Mouse (Mus musculus) lung, embryonic 14.5 days (tissue): ENCODE results near the gene Cdk12. TPM values are rescaled to one million over a fixed set of nuclear protein-coding genes. Genes with fewer than 3 reads are reported as not detected.
"Not testable (repeated sequence)": the region's sequence is repeated elsewhere in the genome, so short reads cannot be mapped to it uniquely, and the experiment has no call there.

Experiments used
- ATAC-seq: fragments of 200-750 bp; cut with Nextera tagmentation; 2 replicates; pipeline ENCODE4 v1.8.0; 2017; ENCODE audit warnings: mild to moderate bottlenecking, moderate TSS enrichment, moderate library complexity; ENCODE audit not compliant: insufficient read depth
- DNase-seq: peaks from one replicate; pipeline ENCODE4 v3.0.0-alpha.2; 2015
- H3K27ac ChIP-seq: fragments of 300-500 bp; sonication (generic); 2 replicates; pipeline ENCODE4 v1.5.1; 2014; ENCODE audit warnings: low read depth, mild to moderate bottlenecking, moderate library complexity
- H3K27me3 ChIP-seq: fragments of 300-500 bp; sonication (generic); 2 replicates; pipeline ENCODE4 v1.6.1; 2014; ENCODE audit warnings: low read length, control low read depth; ENCODE audit not compliant: insufficient read depth
- H3K36me3 ChIP-seq: fragments of 300-500 bp; sonication (generic); 2 replicates; pipeline ENCODE4 v1.6.1; 2014; ENCODE audit warnings: control low read depth; ENCODE audit not compliant: insufficient read depth
- H3K4me1 ChIP-seq: fragments of 300-500 bp; sonication (generic); 2 replicates; pipeline ENCODE4 v1.6.1; 2014; ENCODE audit warnings: antibody characterized with exemption, control low read depth; ENCODE audit not compliant: insufficient read depth
- H3K4me2 ChIP-seq: fragments of 300-500 bp; sonication (generic); 2 replicates; pipeline ENCODE4 v1.6.1; 2014; ENCODE audit warnings: mild to moderate bottlenecking
- H3K4me3 ChIP-seq: fragments of 300-500 bp; sonication (generic); 2 replicates; pipeline ENCODE4 v1.5.1; 2014; ENCODE audit warnings: low read depth, low read length
- H3K9ac ChIP-seq: fragments of 300-500 bp; sonication (generic); 2 replicates; pipeline ENCODE4 v1.6.1; 2014
- H3K9me3 ChIP-seq: fragments of 300-500 bp; sonication (generic); 2 replicates; pipeline ENCODE4 v1.6.1; 2016; ENCODE audit warnings: low read depth, low read length, control low read depth
- CTCF ChIP-seq: IDR thresholded peaks from 2 replicates; pipeline ENCODE4 v1.5.1; 2016; ENCODE audit warnings: antibody characterized with exemption, low read depth
- WGBS: fragments of 180-500 bp; shearing (Covaris S2); extraction: QIAGEN DNeasy Blood & Tissue Kit; methylation state at CpG from one replicate; pipeline ENCODE4 v1.1.7; 2014; 5-methylcytosine and 5-hydroxymethylcytosine counted together
- polyA plus RNA-seq: library from polyadenylated mRNA; unstranded; fragments of >200 nt; fragmentation: Nextera tagmentation; extraction: Ambion mirVana; gene quantifications from 2 replicates; pipeline ENCODE4 v1.2.1, GENCODE M21; 2014

Gene Cdk12
- polyA plus RNA-seq = 14.6 and 16.6 TPM in 2 replicates

DNA sequence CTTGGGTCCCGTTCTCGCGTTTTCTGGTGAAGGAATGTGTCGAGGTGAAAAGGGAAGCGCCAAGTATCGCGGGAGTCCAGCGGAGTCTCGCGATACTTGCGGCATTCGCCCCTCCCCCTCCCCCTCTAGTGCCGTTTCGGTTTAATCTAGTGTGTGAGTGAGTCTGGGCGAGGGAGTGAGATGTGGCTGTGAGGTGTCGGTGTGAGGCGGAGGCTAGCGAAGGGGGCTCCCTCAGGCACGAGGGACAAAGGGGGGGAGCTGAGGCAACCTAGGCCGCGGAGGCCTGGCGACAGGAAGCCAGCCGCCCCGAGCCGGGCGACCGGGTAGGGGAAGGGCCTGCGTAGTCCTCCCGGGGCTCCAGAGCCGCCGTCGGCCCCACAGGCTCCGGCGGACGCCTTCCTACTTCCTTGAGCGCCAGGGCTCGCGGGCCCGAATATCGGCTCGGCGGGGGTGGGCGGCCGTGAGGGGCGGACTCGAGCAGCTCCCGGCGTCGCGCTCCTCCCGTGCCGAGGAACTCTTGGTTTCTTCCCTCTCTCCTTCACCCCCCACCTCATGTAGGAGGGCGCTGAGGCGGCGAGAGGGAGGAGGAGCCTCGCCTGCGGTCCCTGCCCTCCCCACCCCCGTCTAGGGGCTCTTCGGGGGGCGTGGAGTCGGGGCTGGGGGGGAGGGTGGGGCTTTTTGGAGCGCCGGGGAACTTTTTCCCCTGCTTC is at the start of gene Cdk12:
Gene Cdk12 (plus strand): TSS at position 419 of the 710 bp plus-strand sequence.
- peaks cover 6% of the 10 kb centered on the region; the same call in 1 of the 2 replicates for H3K36me3 ChIP-seq
- under 1% methylated on average over 62 of the region's 63 CpGs for WGBS
- peak within 1 kb of the TSS; percentile 96 for H3K4me3 ChIP-seq
- peak within 1 kb of the TSS; percentile 99 for H3K9ac ChIP-seq
- no peaks in the 10 kb centered on the region; the same call in 1 of the 2 replicates for H3K4me1 ChIP-seq
- no peaks in the 10 kb centered on the region for H3K27me3 ChIP-seq
- H3K4me2 ChIP-seq = peak within 1 kb of the TSS; percentile 88
- peak within 1 kb of the TSS; percentile 100 for H3K27ac ChIP-seq
- TF ChIP-seq CTCF = no peak
- H3K9me3 ChIP-seq = no peaks in the 10 kb centered on the region
- peak; percentile 100 for DNase-seq
- ATAC-seq = peak; percentile 92

DNA sequence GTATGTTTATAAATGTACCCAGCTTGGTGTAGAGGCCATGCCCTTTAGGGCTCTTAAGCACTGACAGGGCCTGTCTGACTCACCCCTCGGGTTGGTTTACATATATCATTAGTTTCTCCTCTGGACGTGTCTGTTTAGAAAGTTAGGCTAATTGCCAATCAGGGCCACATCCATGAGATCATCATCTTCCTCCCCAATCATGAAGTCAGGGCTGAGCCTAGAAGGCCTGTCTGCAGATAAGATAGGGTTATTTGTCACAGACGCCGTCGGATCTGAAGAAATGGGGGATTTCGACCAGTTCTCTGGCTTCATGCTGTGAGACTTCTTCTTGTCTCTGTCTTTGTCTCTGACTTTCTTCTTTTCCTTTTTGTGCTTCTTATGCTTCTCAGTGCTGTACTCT is 47.8 kb upstream of the Cdk12 start:
- H3K27me3 ChIP-seq = no peaks in the 10 kb centered on the region
- DNase-seq (no peak), ATAC-seq (no peak)
- H3K27ac ChIP-seq = no peak overlapping the region
- H3K4me1 ChIP-seq = no peaks in the 10 kb centered on the region
- H3K4me2 ChIP-seq = no peak overlapping the region
- TF ChIP-seq CTCF = no peak
- H3K9ac ChIP-seq = no peak overlapping the region
- H3K36me3 ChIP-seq = peaks cover 47% of the 10 kb centered on the region
- H3K4me3 ChIP-seq = no peak overlapping the region
- no peaks in the 10 kb centered on the region for H3K9me3 ChIP-seq
- WGBS = 74% methylated on average over 6 of the region's 6 CpGs

DNA sequence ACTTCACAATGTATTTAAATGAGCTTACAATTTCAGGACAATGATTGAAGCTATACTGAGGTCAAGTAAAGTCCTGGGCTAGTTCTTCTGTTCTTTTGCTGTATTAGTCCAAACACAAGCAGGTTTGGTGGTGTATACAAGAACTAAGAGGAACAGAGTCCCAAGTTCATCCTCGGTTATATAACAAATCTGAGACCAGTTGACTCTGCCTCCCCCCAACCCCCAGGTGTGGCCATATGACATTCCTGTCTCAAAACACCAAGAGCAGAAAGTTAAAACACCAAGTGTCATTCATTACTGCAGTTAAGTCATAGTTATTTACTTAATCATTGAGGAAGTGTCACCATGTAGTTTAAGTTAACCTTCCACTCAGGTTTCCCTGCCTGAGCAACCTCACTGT is 34.5 kb upstream of the Cdk12 start:
- ATAC-seq = no peak
- no peak for TF ChIP-seq CTCF

DNA sequence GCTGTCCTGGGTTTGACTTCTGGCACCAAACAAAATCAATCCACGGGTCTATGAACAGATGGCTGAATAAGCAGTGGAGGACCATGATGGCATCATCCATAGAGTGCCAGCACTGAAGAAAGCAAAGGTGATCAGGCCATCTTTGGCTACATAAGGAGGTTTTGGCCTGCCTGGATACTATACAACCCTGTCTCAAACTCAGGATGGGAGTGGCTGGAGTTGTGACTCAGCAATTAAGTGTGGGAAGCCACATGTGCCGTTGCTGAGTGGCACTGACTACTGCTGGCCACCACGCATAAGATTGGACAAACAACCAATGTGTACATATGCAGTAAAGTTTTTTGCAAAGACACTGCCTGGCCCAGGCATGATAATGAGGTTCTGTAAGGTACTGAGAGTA is 20.7 kb upstream of the Cdk12 start:
- H3K27me3 ChIP-seq, H3K9me3 ChIP-seq, H3K9ac ChIP-seq, DNase-seq, H3K4me3 ChIP-seq, H3K4me1 ChIP-seq, ATAC-seq, H3K27ac ChIP-seq, H3K4me2 ChIP-seq: not testable (repeated sequence)
- H3K36me3 ChIP-seq = peaks cover 84% of the 10 kb centered on the region
- 86% methylated on average over 3 of the region's 3 CpGs for WGBS

More for the DNA sequence above, 34.5 kb upstream of the Cdk12 start:
- 77% methylated on average over 1 of the region's 1 CpGs for WGBS
- no peak for DNase-seq
- Histone ChIP-seq H3K4me1 (no peaks in the 10 kb centered on the region), H3K4me3 (no peak overlapping the region), H3K36me3 (peaks cover 88% of the 10 kb centered on the region), H3K27me3 (no peaks in the 10 kb centered on the region), H3K9me3 (no peaks in the 10 kb centered on the region), H3K27ac (no peak overlapping the region), H3K4me2 (no peak overlapping the region), H3K9ac (no peak overlapping the region)

DNA sequence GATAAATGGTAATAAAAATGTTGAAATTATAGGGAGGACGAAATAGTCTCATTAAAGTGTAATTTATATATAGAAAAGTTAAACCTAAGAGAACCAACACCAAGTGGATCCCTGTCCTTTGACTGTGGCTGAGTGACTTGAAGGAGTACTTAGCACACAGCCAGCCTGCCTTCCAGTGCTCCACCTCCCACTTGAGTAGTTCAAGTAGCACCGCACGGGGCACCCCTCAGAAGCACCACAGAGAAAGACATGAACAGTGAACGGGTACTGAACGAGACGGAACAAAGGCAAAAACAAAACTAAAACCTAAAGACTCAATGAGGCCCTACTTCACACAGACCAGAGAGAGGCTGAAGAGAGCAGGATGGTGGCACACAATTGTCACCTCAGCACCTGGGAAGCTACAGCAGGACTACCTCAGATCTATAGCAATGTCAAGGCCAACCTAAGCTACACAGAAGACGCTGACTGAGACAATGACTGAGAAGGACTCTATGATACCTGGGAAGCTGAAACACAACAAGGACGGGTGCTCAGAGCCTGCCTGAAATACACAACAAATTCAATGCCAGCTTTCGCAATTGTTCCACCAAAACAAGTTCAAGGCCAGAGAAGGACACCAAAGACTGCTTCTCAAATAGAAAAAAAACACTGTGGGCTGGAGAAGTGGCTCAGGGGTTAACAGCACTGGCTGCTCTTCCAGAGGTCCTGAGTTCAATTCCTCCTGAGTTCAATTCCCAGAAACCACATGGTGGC is 15.0 kb upstream of the Cdk12 start:
- no peak for DNase-seq

DNA sequence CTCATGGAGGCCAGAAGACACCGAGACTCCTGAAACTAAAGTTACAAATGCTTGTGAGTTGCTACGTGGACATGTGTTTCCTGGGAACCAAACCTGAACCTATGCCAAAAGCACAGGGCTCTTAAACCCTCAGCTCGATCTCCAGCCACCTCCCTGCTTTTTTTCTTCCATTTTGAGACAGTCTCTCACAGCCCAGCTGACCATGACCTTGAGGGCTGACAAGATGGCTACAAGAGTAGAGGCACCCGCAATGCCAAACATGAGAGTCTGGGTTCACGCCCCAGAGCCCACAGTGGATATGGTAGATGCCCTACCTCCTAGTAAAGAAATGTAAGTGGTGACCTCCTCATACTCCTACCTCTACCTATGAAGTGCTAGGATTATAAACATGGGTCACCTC is 12.0 kb upstream of the Cdk12 start:
- no peak for ATAC-seq
- Histone ChIP-seq H3K4me3 (no peak overlapping the region), H3K36me3 (peaks cover 41% of the 10 kb centered on the region), H3K4me2 (no peak overlapping the region), H3K27ac (no peak overlapping the region), H3K4me1 (peaks cover 8% of the 10 kb centered on the region), H3K27me3 (no peaks in the 10 kb centered on the region), H3K9ac (no peak overlapping the region), H3K9me3 (no peaks in the 10 kb centered on the region)
- TF ChIP-seq CTCF = no peak
- 87% methylated on average over 5 of the region's 5 CpGs for WGBS
- no peak for DNase-seq

More for the DNA sequence above, 15.0 kb upstream of the Cdk12 start:
- Histone ChIP-seq H3K4me3 (no peak overlapping the region), H3K9me3 (no peaks in the 10 kb centered on the region), H3K9ac (no peak overlapping the region), H3K36me3 (peaks cover 64% of the 10 kb centered on the region), H3K4me2 (no peak overlapping the region), H3K27ac (no peak overlapping the region), H3K27me3 (no peaks in the 10 kb centered on the region), H3K4me1 (peaks cover 8% of the 10 kb centered on the region)
- no peak for TF ChIP-seq CTCF
- ATAC-seq = no peak
- 81% methylated on average over 9 of the region's 9 CpGs for WGBS
